10 mouse cellular contexts compared by ENCODE assay signal in the genomic region with DNA sequence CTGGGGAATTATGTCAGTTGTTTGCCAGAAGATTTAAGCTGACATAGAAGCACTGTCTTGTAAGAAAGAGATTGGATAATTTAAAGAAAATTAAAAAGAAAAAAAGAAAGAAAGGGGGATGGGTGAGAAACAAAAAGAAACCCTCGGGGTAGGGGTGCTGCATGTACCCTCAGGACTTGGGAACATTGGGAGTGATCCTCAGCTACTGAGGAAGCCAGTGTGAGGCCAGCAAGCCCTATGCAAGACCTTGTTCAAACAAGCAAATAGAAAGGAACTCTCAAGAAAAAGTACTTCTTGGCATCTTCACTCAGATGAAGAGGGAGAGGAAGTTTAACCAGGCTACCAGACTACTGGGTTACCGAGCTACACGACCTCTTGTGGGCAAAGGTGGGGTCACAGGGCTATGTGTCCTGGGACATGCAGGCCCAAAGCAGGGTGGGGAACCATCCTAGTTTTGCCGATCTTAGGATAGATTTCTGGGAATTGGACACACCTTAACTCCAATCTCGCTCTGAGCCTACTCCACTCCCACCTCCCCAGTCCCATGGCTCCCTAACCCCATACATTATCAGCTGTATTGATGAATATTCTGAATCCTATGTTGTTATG. TPM values are rescaled to one million over a fixed set of nuclear protein-coding genes. Genes with fewer than 3 reads are reported as not detected.
DNase-seq lines count a peak whose midpoint lies in the region; ATAC-seq and TF ChIP-seq lines count a peak whose summit lies in the region.
"Had no signal": no experiment of that assay in that cellular context is flagged by ENCODE, and none has a peak within 500 bp of the region (broad histone marks: within the 10 kb centered on the region; RNA-seq: fewer than 3 reads in every experiment).

No protein-coding gene starts in this region.

- H3K4me1 ChIP-seq in kidney, adult 2 months (ENCODE audit: control insufficient read depth, insufficient read depth, low read length), result peaks cover 15% of the 10 kb centered on the region
- H3K4me1 ChIP-seq: hindbrain, embryonic 12.5 days had no signal

- H3K27ac ChIP-seq in kidney, adult 2 months (ENCODE audit: insufficient read depth, low read depth, low read length), result no peak overlapping the region
- H3K27ac ChIP-seq: hindbrain, embryonic 12.5 days had no signal

- DNase-seq in kidney, adult 2 months, result no peak
- DNase-seq in kidney, adult 11 months, result no peak
- DNase-seq in lung, postnatal 10 days, result peak; percentile 50
- peak; percentile 63 for DNase-seq in thymus, postnatal 14 days
- no peak for DNase-seq in left cerebral cortex, adult 9 months (ENCODE audit: low spot score in 2 of 2)
- no peak for DNase-seq in cerebellum, adult 11 months
- no peak for DNase-seq in gastrocnemius, postnatal 10 days

- no peak overlapping the region for H3K4me3 ChIP-seq in kidney, adult 2 months (ENCODE audit: insufficient read depth, low read depth, low read length)
- H3K4me3 ChIP-seq: erythroblast, embryonic 14.5 days; hindbrain, embryonic 12.5 days had no signal

- ATAC-seq in hematopoietic stem cell, adult 5-6 weeks (replicated peaks in 1 of 2; ENCODE audit: insufficient read depth in 1 of 2, low FRiP score in 2 of 2, low TSS enrichment in 1 of 2, low read depth in 1 of 2, poor library complexity in 2 of 2, severe bottlenecking in 2 of 2), result peak; percentile 84 to 98

- H3K27me3 ChIP-seq in kidney, adult 2 months (replicated peaks; ENCODE audit: control insufficient read depth, insufficient read depth, low read length), result no peaks in the 10 kb centered on the region
- H3K27me3 ChIP-seq: hindbrain, embryonic 12.5 days had no signal

- TF ChIP-seq POLR2A in kidney, adult 2 months (IDR thresholded peaks at IDR 0.05; ENCODE audit: low read depth, low read length), result no peak

- TF ChIP-seq CTCF in kidney, adult 2 months (conservative IDR thresholded peaks at IDR 0.05; ENCODE audit: insufficient read depth, insufficient read length, low read depth, low read length), result peak; percentile 24; the same call in 1 of the 2 replicates

- no peaks in the 10 kb centered on the region for H3K36me3 ChIP-seq in kidney, adult 2 months (ENCODE audit: control insufficient read depth, insufficient read depth, low read length)
- H3K36me3 ChIP-seq: hindbrain, embryonic 12.5 days had no signal

- 51% methylated on average over 5 of the region's 5 CpGs for WGBS in kidney, adult 2 months

RNA-seq across cellular contexts. Expression of a gene that starts 12.1 kb away (rescaled TPM):
- polyA plus RNA-seq in kidney, adult 2 months (2012; rRNA removed), result 5.5 and 7.5 TPM in 2 replicates
- total RNA-seq in hematopoietic stem cell, adult 5-6 weeks (2017), result 28.1 and 31.6 TPM in 2 replicates
- total RNA-seq in gastrocnemius, postnatal 10 days (2021), result 10 to 100 TPM; 13.5 to 15.8 TPM

Comparison
In these comparisons a context has a peak if more than half of its experiments do, and no peak if none do; other contexts are left out.
1. DNase-seq: peak in lung, postnatal 10 days (single experiment) and thymus, postnatal 14 days (single experiment); none in kidney, adult 2 months (single experiment), kidney, adult 11 months (single experiment), left cerebral cortex, adult 9 months (0 of 2), cerebellum, adult 11 months (single experiment) and gastrocnemius, postnatal 10 days (single experiment).